Mouse (Mus musculus) forebrain, embryonic 10.5 days (tissue): ENCODE data around the gene Top3b. TPM values are rescaled to one million over a fixed set of nuclear protein-coding genes. Genes with fewer than 3 reads are reported as not detected.

ENCODE experiments used
- DNase-seq: peaks from one replicate; pipeline ENCODE4 v3.0.0-alpha.2; 2017; ENCODE audit warnings: low spot score; ENCODE audit errors: extremely low spot score
- H3K27ac ChIP-seq: fragments of 300-500 bp; sonication (generic); 2 replicates; pipeline ENCODE4 v1.5.1; 2016; ENCODE audit warnings: mild to moderate bottlenecking
- H3K27me3 ChIP-seq: fragments of 300-500 bp; sonication (generic); 2 replicates; pipeline ENCODE4 v1.6.1; 2016; ENCODE audit warnings: mild to moderate bottlenecking; ENCODE audit not compliant: poor library complexity, severe bottlenecking
- H3K36me3 ChIP-seq: fragments of 300-500 bp; sonication (generic); replicated peaks from 2 replicates; pipeline ENCODE4 v1.6.1; 2016; ENCODE audit warnings: mild to moderate bottlenecking, moderate library complexity
- H3K4me1 ChIP-seq: fragments of 300-500 bp; sonication (generic); 2 replicates; pipeline ENCODE4 v1.6.1; 2016
- H3K4me3 ChIP-seq: fragments of 300-500 bp; sonication (generic); 2 replicates; pipeline ENCODE4 v1.5.1; 2016; ENCODE audit warnings: mild to moderate bottlenecking, moderate library complexity
- H3K9me3 ChIP-seq: fragments of 300-500 bp; sonication (generic); 2 replicates; pipeline ENCODE4 v1.6.1; 2016; ENCODE audit warnings: mild to moderate bottlenecking, moderate library complexity
- WGBS: fragments of 180-500 bp; shearing (Covaris S2); methylation state at CpG from one replicate; pipeline ENCODE4 v1.1.7; 2016; 5-methylcytosine and 5-hydroxymethylcytosine counted together
- polyA plus RNA-seq: library from polyadenylated mRNA; unstranded; fragments of >200 nt; fragmentation: Nextera tagmentation; extraction: Ambion mirVana; gene quantifications from 2 replicates; pipeline ENCODE4 v1.2.1, GENCODE M21; 2016

The Top3b gene
- polyA plus RNA-seq, 1 experiment from 2014 or later: 66.8 TPM

DNA sequence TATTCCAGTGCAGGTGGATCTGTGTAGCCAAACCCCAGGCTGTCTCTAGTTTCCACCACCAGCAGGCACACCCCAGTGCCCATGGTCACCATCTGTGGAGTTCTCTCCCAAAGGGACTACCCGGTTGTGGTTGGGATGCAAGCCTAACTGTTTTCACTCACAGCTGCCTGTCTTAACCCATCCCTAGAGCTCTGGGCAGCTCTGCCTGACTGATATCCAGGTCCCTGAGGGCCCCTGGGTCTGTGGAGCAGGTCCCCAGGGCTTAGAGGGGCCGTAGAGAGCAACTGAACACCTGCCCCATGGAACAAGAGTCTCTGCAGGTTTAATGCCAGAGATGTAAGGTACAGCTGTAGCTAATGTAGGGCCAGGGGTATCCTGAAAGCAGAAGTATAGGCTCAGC is 6.6 kb upstream of the Top3b start, which contains the start of gene Igll1:
Gene Igll1, minus strand, starts transcription at position 8 of the 400 bp plus-strand sequence.
- 81% methylated on average over 2 of the region's 2 CpGs for WGBS
- H3K4me3 ChIP-seq: no peak within 1 kb of the TSS
- DNase-seq: no peak
- no peak within 1 kb of the TSS for H3K27ac ChIP-seq
- no peaks in the 10 kb centered on the region for H3K27me3 ChIP-seq
- H3K4me1 ChIP-seq: no peaks in the 10 kb centered on the region
- H3K9me3 ChIP-seq: no peaks in the 10 kb centered on the region
- H3K36me3 ChIP-seq: no peaks in the 10 kb centered on the region

- peaks cover 2% of the 10 kb centered on the region; the same call in 1 of the 2 replicates for H3K4me1 ChIP-seq
- DNase-seq: no peak
- no peaks in the 10 kb centered on the region for H3K27me3 ChIP-seq
- H3K4me3 ChIP-seq: no peak overlapping the region
- no peaks in the 10 kb centered on the region for H3K9me3 ChIP-seq
- H3K36me3 ChIP-seq: no peaks in the 10 kb centered on the region
- no peak overlapping the region for H3K27ac ChIP-seq
Measured at GRCm38 (mm10) chr16:16865217-16865616, 5.3 kb upstream of the Top3b start.

GRCm38 (mm10) chr16:16865696-16866561 is 4.6 kb upstream of the Top3b start:
- WGBS: 65% methylated on average over 4 of the region's 5 CpGs
- Histone ChIP-seq H3K9me3 (no peaks in the 10 kb centered on the region), H3K4me3 (no peak overlapping the region), H3K4me1 (peaks cover 3% of the 10 kb centered on the region; the same call in 1 of the 2 replicates), H3K36me3 (no peaks in the 10 kb centered on the region), H3K27me3 (no peaks in the 10 kb centered on the region), H3K27ac (no peak overlapping the region)
- no peak for DNase-seq

DNA sequence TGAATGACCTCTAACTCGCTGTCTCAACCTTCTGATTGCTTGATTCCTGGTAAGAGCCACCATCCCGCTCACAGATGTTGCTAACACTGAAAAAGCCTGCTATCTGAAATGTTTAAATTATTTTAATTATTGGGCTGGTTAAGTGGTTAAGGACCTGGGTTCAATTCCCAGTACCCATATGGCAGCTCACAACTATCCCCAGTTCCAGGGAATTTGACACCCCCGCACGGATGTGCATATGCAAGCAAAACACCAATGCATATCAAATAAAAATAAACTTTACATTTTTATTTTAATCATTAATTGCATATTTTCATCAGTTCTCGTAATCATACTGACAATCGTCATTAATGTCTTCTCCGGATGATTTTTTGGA is 307 bp upstream of the Top3b start:
- no peak for DNase-seq

DNA sequence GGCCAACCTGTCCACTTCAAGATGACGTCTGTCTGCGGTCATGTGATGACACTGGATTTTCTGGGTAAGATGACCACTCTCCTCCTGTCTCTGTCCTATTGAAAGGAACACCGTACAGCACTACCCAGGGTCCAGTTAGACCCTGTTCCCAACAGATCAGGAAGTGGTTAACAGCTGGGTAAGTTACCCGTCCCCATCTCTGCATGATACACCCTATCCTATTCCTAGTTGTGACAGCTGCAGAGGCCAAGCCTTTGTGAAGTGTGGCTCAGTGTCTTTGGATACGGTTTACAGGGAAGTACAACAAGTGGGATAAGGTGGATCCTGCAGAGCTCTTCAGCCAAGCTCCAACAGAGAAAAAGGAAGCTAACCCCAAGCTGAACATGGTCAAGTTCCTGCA is 8.5 kb downstream of the Top3b start:
- no peaks in the 10 kb centered on the region for H3K4me1 ChIP-seq
- DNase-seq: no peak
- no peak overlapping the region for H3K4me3 ChIP-seq
- no peak overlapping the region for H3K27ac ChIP-seq
- H3K9me3 ChIP-seq: peaks cover 10% of the 10 kb centered on the region; the same call in 1 of the 2 replicates
- peaks cover 94% of the 10 kb centered on the region for H3K36me3 ChIP-seq
- no peaks in the 10 kb centered on the region for H3K27me3 ChIP-seq
- 91% methylated on average over 5 of the region's 5 CpGs for WGBS

More for the DNA sequence above, 307 bp upstream of the Top3b start:
- no peaks in the 10 kb centered on the region for H3K9me3 ChIP-seq
- no peaks in the 10 kb centered on the region for H3K27me3 ChIP-seq
- 39% methylated on average over 7 of the region's 7 CpGs for WGBS
- H3K4me1 ChIP-seq: peaks cover 16% of the 10 kb centered on the region
- peak overlapping the region; percentile 72 for H3K4me3 ChIP-seq
- peaks cover 8% of the 10 kb centered on the region for H3K36me3 ChIP-seq
- H3K27ac ChIP-seq: peak overlapping the region; percentile 93

GRCm38 (mm10) chr16:16888341-16888740 is 17.8 kb downstream of the Top3b start:
- Histone ChIP-seq H3K9me3 (no peaks in the 10 kb centered on the region), H3K27ac (no peak overlapping the region), H3K36me3 (peaks cover 100% of the 10 kb centered on the region), H3K4me1 (no peaks in the 10 kb centered on the region), H3K27me3 (no peaks in the 10 kb centered on the region), H3K4me3 (no peak overlapping the region)
- DNase-seq: no peak
- 88% methylated on average over 1 of the region's 1 CpGs for WGBS

DNA sequence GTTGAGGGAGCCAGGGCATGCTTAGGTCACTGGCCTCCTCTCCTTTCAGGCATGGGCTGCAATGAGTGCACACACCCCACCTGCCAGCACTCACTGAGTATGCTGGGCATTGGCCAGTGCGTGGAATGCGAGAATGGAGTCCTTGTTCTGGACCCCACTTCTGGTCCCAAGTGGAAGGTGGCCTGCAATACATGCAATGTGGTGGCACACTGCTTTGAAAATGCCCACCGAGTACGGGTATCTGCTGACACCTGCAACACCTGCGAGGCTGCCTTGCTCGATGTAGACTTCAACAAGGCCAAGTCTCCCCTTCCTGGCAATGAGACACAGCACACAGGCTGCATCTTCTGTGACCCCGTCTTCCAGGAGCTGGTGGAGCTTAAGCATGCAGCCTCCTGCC is 21.8 kb downstream of the Top3b start:
- 90% methylated on average over 7 of the region's 7 CpGs for WGBS
- no peaks in the 10 kb centered on the region for H3K27me3 ChIP-seq
- H3K36me3 ChIP-seq: peaks cover 66% of the 10 kb centered on the region
- H3K9me3 ChIP-seq: no peaks in the 10 kb centered on the region
- no peak overlapping the region for H3K4me3 ChIP-seq
- peaks cover 15% of the 10 kb centered on the region for H3K4me1 ChIP-seq
- DNase-seq: no peak
- no peak overlapping the region for H3K27ac ChIP-seq

GRCm38 (mm10) chr16:16896015-16896381 is 25.5 kb downstream of the Top3b start:
- Histone ChIP-seq H3K27me3 (no peaks in the 10 kb centered on the region), H3K4me1 (peaks cover 21% of the 10 kb centered on the region), H3K27ac (peak overlapping the region; percentile 80), H3K9me3 (no peaks in the 10 kb centered on the region), H3K4me3 (peak overlapping the region; percentile 73), H3K36me3 (peaks cover 30% of the 10 kb centered on the region)
- no peak for DNase-seq
- 25% methylated on average over 4 of the region's 4 CpGs for WGBS

DNA sequence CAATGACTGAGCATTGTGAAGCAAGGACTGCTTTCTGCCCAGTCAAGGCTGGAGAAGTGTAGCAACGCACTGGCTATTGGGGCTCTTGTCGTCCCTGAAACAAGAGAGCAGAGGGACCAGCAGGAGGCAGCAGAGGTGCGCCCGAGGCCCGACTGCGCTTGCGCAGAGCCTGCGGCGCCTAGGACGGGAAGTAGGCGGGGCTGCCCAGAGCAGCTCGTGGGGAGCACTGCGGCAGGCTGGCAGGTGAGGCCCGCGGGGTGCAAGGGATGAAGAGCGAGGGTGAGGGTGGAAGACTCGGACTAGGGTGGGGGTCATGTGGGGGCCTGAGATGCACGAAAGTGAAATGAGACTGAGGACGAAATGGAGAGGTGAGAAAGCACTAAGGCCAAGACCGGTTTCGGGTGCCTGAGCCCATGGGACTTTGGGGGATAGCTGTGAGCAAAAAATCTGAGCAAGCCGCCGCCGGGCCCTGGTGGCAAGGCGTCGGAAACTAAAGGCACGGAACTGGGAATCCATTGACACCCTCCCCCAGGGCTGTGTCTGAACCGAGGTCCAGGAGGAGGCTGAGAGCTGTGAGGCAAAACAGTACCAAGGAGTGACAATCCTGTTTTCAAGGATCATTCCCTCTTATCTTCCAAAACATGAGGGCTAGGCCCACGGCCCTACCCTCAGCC is 26.0 kb downstream of the Top3b start, which contains the start of gene Ppm1f:
Gene Ppm1f, plus strand, starts transcription at position 88 of the 674 bp plus-strand sequence.
- peak within 1 kb of the TSS; percentile 80 for H3K27ac ChIP-seq
- WGBS: under 1% methylated on average over 29 of the region's 29 CpGs
- H3K36me3 ChIP-seq: peaks cover 25% of the 10 kb centered on the region
- H3K4me1 ChIP-seq: peaks cover 21% of the 10 kb centered on the region
- H3K27me3 ChIP-seq: no peaks in the 10 kb centered on the region
- DNase-seq: peak; percentile 91
- no peaks in the 10 kb centered on the region for H3K9me3 ChIP-seq
- peak within 1 kb of the TSS; percentile 73 for H3K4me3 ChIP-seq

- 31% methylated on average over 10 of the region's 10 CpGs for WGBS
- Histone ChIP-seq H3K4me1 (peaks cover 21% of the 10 kb centered on the region), H3K4me3 (peak overlapping the region; percentile 73), H3K9me3 (no peaks in the 10 kb centered on the region), H3K27me3 (no peaks in the 10 kb centered on the region), H3K27ac (peak overlapping the region; percentile 80), H3K36me3 (peaks cover 19% of the 10 kb centered on the region)
- DNase-seq: no peak
Measured at GRCm38 (mm10) chr16:16897056-16897584, 26.6 kb downstream of the Top3b start.

- no peak overlapping the region for H3K27ac ChIP-seq
- H3K36me3 ChIP-seq: peaks cover 41% of the 10 kb centered on the region
- no peak for DNase-seq
- no peak overlapping the region for H3K4me3 ChIP-seq
- H3K4me1 ChIP-seq: peaks cover 7% of the 10 kb centered on the region
- H3K9me3 ChIP-seq: no peaks in the 10 kb centered on the region
- H3K27me3 ChIP-seq: no peaks in the 10 kb centered on the region
- 87% methylated on average over 4 of the region's 4 CpGs for WGBS
Measured at GRCm38 (mm10) chr16:16902329-16902728, 31.8 kb downstream of the Top3b start.

- Histone ChIP-seq H3K9me3 (no peaks in the 10 kb centered on the region), H3K4me1 (no peaks in the 10 kb centered on the region), H3K27ac (no peak overlapping the region), H3K4me3 (no peak overlapping the region), H3K27me3 (no peaks in the 10 kb centered on the region), H3K36me3 (peaks cover 48% of the 10 kb centered on the region)
- WGBS: 84% methylated on average over 5 of the region's 5 CpGs
- no peak for DNase-seq
Measured at GRCm38 (mm10) chr16:16903188-16903587, 32.7 kb downstream of the Top3b start.

DNA sequence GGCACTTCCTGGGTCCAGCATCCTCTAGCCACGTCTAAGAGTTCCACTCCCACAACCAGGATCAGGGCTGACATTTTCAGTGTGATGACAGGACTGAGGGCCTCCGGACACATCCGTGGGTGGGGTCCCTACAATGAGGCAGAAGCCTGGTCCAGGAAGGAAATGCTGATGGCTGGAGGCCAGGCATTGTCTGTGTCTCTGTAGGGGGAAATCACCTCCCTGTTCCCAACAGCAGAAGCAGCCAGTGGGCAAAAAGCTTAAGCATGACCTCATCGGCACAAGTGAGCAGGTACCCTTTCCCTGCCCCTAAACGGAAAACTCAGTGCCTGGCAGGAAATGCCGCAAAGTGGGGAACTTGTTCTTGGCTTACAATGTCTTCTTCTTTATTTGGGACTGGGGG is 37.3 kb downstream of the Top3b start:
- Histone ChIP-seq H3K4me3 (no peak overlapping the region), H3K27me3 (no peaks in the 10 kb centered on the region), H3K4me1 (peaks cover 11% of the 10 kb centered on the region), H3K27ac (no peak overlapping the region), H3K36me3 (peaks cover 78% of the 10 kb centered on the region), H3K9me3 (no peaks in the 10 kb centered on the region)
- WGBS: 90% methylated on average over 6 of the region's 6 CpGs
- no peak for DNase-seq
